Mouse (Mus musculus) megakaryocyte, embryonic 14.5 days (primary cell): Measurements from ENCODE around the gene Pfn3.

Experiments used
- FLI1 ChIP-seq: IDR thresholded peaks from 2 replicates; pipeline ENCODE4 v1.6.1; 2012; ENCODE audit warnings: low read length, inconsistent platforms, mixed read lengths
- GATA1 ChIP-seq: IDR thresholded peaks from 3 replicates; pipeline ENCODE4 v1.6.1; 2012; ENCODE audit warnings: mixed read lengths, low read length, inconsistent platforms, borderline replicate concordance

GRCm38 (mm10) chr13:55374206-55374924 is 40.7 kb downstream of the Pfn3 start:
- TF ChIP-seq GATA1 (no peak), FLI1 (no peak)
